20 mouse cellular contexts compared by ENCODE assay signal in the genomic region with DNA sequence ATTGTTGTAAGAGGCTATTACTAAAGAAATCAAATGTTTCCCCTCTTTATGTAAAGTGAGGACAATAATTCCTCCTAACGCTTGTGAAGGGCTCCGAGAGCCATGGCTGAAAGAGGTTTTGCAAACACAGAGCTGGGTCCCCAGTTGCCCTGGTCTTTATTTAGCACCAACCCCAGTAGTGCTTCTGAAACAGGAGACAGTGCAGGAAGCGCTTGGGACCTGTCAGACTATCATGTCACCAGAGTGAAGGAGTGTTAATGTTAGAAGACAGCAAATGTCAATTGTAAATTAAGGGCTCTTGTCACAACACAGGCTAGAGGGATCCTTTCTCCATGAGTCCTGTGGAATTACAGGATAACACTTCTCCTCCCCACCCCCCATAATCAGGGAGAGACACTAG.
A peak's percentile ranks its signal among the peaks of the same experiment; 100 is the strongest.
DNase-seq lines count a peak whose midpoint lies in the region; ATAC-seq lines count a peak whose summit lies in the region.
"Had no signal": no experiment of that assay in that cellular context is flagged by ENCODE, and none has a peak within 500 bp of the region (broad histone marks: within the 10 kb centered on the region; RNA-seq: fewer than 3 reads in every experiment).

No protein-coding gene starts in this region.

- 0 out of 2 replicates have a peak overlapping the region, but pooled peaks have one; percentile 15 for H3K27ac ChIP-seq in heart, embryonic 12.5 days (ENCODE audit: poor library complexity, severe bottlenecking)
- H3K27ac ChIP-seq in kidney, embryonic 15.5 days = no peak overlapping the region
- H3K27ac ChIP-seq: embryonic facial prominence, embryonic 10.5 days; forebrain, embryonic 13.5 days; heart, embryonic 15.5 days; hindbrain, embryonic 14.5 days; intestine, embryonic 15.5 days had no signal

- DNase-seq in gastrocnemius, adult 18-20 months (ENCODE audit: low spot score) = peak; percentile 47
- no peak for DNase-seq in gastrocnemius, postnatal 4 days (ENCODE audit: low spot score in 2 of 2)
- no peak for DNase-seq in heart, adult 18-20 months
- DNase-seq in kidney, adult 11 months = no peak
- DNase-seq in skeletal muscle tissue, adult 2 months (ENCODE audit: low read depth, low spot score) = peak; percentile 68
- DNase-seq: adrenal gland, adult 8-10 months; adrenal gland, postnatal 36 days; B cell, adult 2 months; cerebellum, adult 2 months; cerebellum, postnatal 10 days; forebrain, postnatal 0 days had no signal

- peaks cover 34% of the 10 kb centered on the region for H3K4me1 ChIP-seq in heart, embryonic 12.5 days (replicated peaks)
- no peaks in the 10 kb centered on the region for H3K4me1 ChIP-seq in kidney, embryonic 15.5 days
- H3K4me1 ChIP-seq: embryonic facial prominence, embryonic 10.5 days; forebrain, embryonic 13.5 days; intestine, embryonic 15.5 days had no signal

- no peaks in the 10 kb centered on the region for H3K36me3 ChIP-seq in heart, embryonic 12.5 days
- H3K36me3 ChIP-seq in kidney, embryonic 15.5 days = no peaks in the 10 kb centered on the region
- H3K36me3 ChIP-seq: embryonic facial prominence, embryonic 10.5 days; G1E; heart, embryonic 15.5 days; intestine, embryonic 15.5 days had no signal

- no peaks in the 10 kb centered on the region for H3K9me3 ChIP-seq in heart, embryonic 12.5 days (replicated peaks)
- H3K9me3 ChIP-seq in kidney, embryonic 15.5 days (replicated peaks) = no peaks in the 10 kb centered on the region
- H3K9me3 ChIP-seq: embryonic facial prominence, embryonic 10.5 days; forebrain, embryonic 13.5 days; heart, embryonic 15.5 days; intestine, embryonic 15.5 days had no signal

- H3K4me2 ChIP-seq in heart, embryonic 12.5 days = no peak overlapping the region
- H3K4me2 ChIP-seq in kidney, embryonic 15.5 days = no peak overlapping the region
- H3K4me2 ChIP-seq: forebrain, embryonic 13.5 days; heart, embryonic 15.5 days; hindbrain, embryonic 14.5 days; intestine, embryonic 15.5 days had no signal

- no peak overlapping the region for H3K4me3 ChIP-seq in heart, embryonic 12.5 days
- no peak overlapping the region for H3K4me3 ChIP-seq in kidney, embryonic 15.5 days (replicated peaks)
- H3K4me3 ChIP-seq: embryonic facial prominence, embryonic 10.5 days; forebrain, embryonic 13.5 days; heart, embryonic 15.5 days; intestine, embryonic 15.5 days had no signal

- H3K27me3 ChIP-seq in heart, embryonic 12.5 days (replicated peaks) = no peaks in the 10 kb centered on the region
- H3K27me3 ChIP-seq in kidney, embryonic 15.5 days = no peaks in the 10 kb centered on the region
- H3K27me3 ChIP-seq: forebrain, embryonic 13.5 days; heart, embryonic 15.5 days; intestine, embryonic 15.5 days had no signal

- no peak overlapping the region for H3K9ac ChIP-seq in heart, embryonic 12.5 days
- no peak overlapping the region for H3K9ac ChIP-seq in kidney, embryonic 15.5 days
- H3K9ac ChIP-seq: forebrain, embryonic 13.5 days; forebrain, postnatal 0 days; heart, embryonic 15.5 days; hindbrain, embryonic 14.5 days; intestine, embryonic 15.5 days had no signal

- 48% methylated on average over 3 of the region's 3 CpGs for WGBS in heart, embryonic 12.5 days
- WGBS in kidney, embryonic 15.5 days = 62% methylated on average over 3 of the region's 3 CpGs

- ATAC-seq in heart, embryonic 12.5 days (ENCODE audit: insufficient number of reproducible peaks, low FRiP score) = no peak
- 0 out of 2 replicates have a peak, but pooled peaks have one; percentile 36 for ATAC-seq in kidney, embryonic 15.5 days (replicated peaks; ENCODE audit: low FRiP score)
- ATAC-seq: CD4-positive, CD25-positive, alpha-beta regulatory T cell, adult 4 months; forebrain, embryonic 13.5 days; forebrain, postnatal 0 days; intestine, embryonic 15.5 days had no signal

Comparison
In these comparisons a context has a peak if more than half of its experiments do, and no peak if none do; other contexts are left out.
1. DNase-seq: peak in gastrocnemius, adult 18-20 months (single experiment) and skeletal muscle tissue, adult 2 months (single experiment); none in gastrocnemius, postnatal 4 days (0 of 2), heart, adult 18-20 months (0 of 2) and kidney, adult 11 months (single experiment).